Mouse (Mus musculus) liver, adult 2 months (tissue): Measurements from ENCODE around the gene Ppp1r1c.

Experiments used
- CTCF ChIP-seq: fragments of 200-500 bp; IDR thresholded peaks from 2 replicates; pipeline ENCODE4 v1.5.1; 2011; ENCODE audit warnings: low read depth, low read length, control low read depth
- POLR2A ChIP-seq: fragments of 200-500 bp; IDR thresholded peaks from 2 replicates; pipeline ENCODE4 v1.6.1; 2011; ENCODE audit warnings: low read length, control low read depth; ENCODE audit not compliant: insufficient read depth; ENCODE audit errors: extremely low read depth

- TF ChIP-seq CTCF: no peak
- TF ChIP-seq POLR2A: no peak
Observed at GRCm38 (mm10) chr2:79695190-79695589, 12.4 kb upstream of the Ppp1r1c start.
